Mouse (Mus musculus) embryo, embryonic 11.5 days (tissue): Measurements from ENCODE around the gene Gm14296.
"Not testable (repeated sequence)": the region's sequence is repeated elsewhere in the genome, so short reads cannot be mapped to it uniquely, and the experiment has no call there.

Source experiments
- DNase-seq: peaks from one replicate; pipeline ENCODE4 v3.0.0-alpha.2; 2012; ENCODE audit warnings: low read depth, low spot score

Gm14296 gene

DNA sequence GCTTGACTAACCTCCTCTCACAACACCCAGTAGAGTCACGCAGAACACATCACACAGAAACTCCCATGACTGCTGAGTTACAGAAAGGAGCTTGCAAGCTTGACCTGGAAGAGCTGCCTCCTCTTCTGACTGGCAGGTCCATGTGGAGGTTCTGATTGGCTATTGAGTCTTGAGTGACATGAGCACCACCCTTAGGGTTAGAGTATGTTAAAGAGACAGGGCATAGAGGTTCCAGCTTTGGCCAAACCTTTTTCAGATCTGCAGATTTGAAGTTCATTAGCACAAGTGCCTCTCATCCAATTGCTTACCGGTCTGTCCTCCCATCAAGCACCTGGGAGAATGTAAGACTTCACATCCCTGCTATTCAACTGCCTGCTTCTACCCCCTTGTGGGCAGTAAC is at the start of gene Gm14296:
TSS of gene Gm14296 (minus strand) at position 101 of the 400 bp plus-strand sequence.
- DNase-seq, result not testable (repeated sequence)

DNA sequence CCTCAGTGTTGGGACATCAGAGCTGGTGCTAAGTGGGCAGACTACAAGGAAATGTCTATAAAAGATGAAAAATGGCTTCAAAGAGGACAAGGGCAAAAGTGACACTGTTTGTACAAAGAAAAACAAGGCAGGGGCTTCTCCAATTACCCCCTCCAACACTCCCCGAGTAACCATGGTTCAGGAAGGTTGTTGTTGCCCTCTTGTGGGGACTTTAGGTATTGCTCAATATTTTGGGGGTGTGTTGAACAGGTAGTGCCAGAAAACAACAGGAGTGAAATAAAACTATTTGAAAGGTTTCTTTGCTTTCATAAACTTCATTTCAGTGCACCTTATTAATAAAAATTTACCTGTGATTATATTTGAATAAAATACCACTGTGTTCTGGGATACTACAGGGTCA is 22.1 kb downstream of the Gm14296 start:
- DNase-seq, result not testable (repeated sequence)
